Mouse (Mus musculus) erythroid progenitor cell, adult 5-6 weeks (primary cell): ENCODE measurements around the gene Col23a1. TPM values are rescaled to one million over a fixed set of nuclear protein-coding genes. Genes with fewer than 3 reads are reported as not detected.

Experiments
- ATAC-seq: replicated peaks from 2 replicates; pipeline ENCODE4 v1.8.0; 2016; ENCODE audit warnings: moderate number of reproducible peaks, mild to moderate bottlenecking, moderate TSS enrichment, inconsistent platforms; ENCODE audit not compliant: poor library complexity, low FRiP score, severe bottlenecking
- total RNA-seq, 2 experiments: library from RNA; stranded (forward) in 1 of 2; stranded (reverse) in 1 of 2; fragments of 150-400 nt in 1 of 2; fragments of 186-747, 209-891 nt in 1 of 2; gene quantifications; 2 replicates each; pipeline versions ENCODE4 v1.2.3 to v1.2.4; 2015 to 2017; ENCODE audit warnings: low replicate concordance in 2 of 2

The Col23a1 gene
- total RNA-seq (2015; ENCODE audit: low replicate concordance), result 0.72 TPM in 1 of 2 replicates, not detected in the other
- total RNA-seq (2017; ENCODE audit: low replicate concordance), result not detected in 2 replicates

DNA sequence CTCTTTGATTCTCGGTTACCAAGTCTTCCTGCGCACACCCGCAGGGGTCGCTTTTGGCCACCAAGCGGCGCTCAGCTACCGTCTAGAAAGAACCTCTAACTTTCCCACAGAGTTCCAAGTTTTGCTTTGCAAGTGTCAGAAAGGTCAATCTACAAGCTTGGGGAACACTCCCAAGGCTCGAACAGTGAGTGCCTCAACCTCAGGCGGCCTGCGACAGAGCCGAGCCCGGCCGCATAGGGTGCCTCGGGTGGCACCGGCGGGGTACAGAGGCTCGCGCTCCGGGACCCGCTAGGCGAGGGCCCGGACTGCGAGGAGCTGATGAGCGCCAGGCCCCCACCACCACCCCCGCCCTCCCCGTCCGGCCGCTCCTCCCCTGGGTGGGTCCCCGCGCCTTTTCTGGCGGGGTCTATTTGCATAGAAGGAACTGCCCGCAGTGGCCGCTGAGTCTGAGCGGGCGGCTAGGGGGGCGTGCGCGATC lies at the start of gene Col23a1:
Gene Col23a1, plus strand, starts transcription at position 357 of the 478 bp plus-strand sequence.
- ATAC-seq, result no peak

DNA sequence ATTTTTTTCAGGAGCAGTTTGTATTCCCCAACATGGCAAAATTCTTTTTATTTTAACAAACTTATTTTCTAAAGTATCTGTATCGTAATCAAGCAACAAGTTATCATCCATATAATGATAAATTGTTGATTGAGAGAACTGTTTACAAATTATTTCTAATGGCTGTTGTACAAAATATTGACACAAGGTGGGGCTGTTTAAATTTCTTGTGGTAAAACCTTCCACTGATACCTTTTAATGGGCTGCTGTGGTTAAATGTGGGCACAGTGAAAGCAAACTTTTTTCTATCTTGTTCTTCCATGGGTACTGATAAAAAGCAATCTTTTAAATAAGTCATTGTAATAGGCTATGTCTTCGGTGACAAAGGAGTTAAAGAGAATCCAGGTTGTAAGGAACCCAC lies 46.8 kb upstream of the Col23a1 start:
- ATAC-seq, result no peak

DNA sequence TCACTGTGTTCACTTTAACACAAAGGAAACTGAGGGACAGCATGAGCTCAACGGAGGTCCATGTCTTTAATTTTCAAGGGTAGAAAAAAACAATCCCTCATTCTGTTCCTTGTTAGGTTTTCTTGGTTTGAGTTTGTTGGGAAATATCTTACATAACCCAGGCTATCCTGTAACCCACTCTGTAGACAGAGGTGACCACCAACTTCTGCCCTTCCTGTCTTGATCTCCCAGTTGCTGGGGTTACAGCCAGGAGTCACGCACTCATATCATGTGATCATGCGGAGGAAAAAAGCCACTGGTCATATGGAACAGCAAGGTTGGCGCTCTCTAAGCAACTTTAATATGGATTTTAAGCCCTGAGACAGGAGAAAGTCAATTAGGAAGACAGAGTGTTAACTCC lies 32.7 kb upstream of the Col23a1 start:
- no peak for ATAC-seq

DNA sequence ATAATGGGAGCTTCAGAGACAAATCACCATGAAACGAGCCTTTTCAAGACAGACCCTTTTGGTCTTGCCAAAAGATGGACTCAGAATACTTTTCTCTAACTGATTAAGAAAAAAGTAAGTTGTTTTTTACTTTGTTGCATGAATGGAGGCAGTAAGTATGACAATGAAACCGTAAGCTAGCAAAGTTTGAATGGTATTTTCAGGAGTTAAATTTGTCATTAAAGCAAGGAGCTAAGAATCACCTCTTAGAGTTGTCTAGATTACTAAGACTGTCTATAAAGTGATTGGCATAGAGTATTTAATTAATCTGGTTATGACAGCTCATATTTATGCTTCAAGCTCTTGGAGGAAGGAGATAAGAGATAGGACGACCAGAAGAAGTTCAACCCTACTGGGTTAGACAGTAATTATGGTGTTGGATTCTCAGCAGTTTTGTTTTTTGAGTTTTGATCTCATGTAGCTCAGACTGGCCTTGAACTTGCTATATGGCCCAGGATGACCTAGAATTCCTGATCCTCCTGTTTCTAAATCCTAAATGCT lies 28.0 kb upstream of the Col23a1 start, which contains the start of gene Clk4:
Gene Clk4, plus strand, starts transcription at position 51 of the 540 bp plus-strand sequence.
- no peak for ATAC-seq

DNA sequence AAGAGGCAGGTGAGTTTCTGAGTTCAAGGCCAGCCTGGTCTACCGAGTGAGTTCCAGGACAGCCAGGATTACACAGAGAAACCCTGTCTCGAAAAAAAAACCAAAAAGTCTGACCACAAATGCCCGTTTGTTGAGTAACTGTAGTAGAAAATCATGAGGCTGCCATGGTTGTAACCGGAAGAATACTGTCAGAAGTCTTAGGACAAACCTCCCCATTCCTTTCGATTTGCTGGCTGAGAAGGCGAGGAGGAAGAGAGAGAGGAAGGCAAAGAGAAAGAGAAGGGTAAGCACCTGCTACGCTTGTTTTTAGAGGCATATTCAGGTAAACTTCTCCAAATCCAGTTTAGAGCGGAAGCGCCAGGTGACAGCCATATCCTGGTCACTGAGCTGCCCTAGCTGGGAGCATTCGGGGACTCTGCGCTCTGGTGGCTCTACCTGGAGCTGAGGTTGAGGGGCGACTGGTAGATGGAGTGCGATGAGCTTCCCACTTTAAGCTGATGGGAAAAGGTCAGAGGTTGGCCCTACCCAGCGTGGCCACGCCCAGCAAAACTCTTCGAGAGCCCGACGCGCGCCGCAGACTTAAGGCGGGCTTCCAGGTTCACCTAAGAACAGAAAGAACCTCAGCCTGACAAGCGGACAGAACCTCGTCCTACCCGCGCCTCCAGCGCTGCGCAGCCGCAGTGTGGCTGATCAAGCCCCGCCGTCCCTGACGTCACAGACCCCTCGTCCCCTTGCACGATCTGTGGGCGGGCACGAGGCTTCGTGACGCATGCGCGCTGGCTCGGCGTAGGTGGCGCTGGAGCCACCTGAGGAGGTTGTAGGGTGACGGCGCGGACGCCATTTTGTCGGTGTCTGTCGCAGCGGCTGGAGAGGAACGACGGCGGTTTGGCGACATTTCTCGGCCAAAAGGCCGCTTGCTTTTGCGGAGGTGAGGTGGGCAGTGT lies 27.1 kb upstream of the Col23a1 start, which contains the start of gene BC049762:
Gene BC049762, minus strand, starts transcription at position 705 of the 944 bp plus-strand sequence.
- ATAC-seq, result peak; percentile 93

DNA sequence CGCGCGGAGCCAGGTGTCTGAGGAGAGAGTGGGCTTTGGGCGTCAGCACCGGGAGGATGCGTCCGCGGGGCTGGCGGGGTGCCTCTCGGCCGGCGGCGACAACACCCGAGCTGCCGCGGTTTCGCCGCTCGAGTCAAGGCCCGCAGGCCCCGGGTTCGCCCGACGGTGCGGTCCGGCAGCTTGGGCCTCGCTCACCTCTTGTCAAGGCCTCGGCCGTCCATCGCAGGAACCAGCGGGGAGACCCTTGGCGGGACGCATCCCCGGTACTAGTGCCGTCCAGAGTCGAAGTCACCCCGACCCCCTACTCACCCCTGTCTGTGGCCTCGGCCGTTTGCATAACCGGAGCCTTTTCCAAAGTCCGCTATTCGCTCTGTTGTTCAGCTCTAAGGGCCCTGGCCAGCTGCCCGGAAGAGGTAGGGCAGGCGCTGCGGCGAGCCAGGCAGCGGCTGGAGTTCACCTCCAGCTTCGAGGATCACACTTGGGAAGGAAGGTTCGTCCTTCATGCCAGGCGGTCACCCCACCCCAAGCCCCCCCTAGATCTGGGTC lies 26.4 kb upstream of the Col23a1 start:
- peak; percentile 32 for ATAC-seq

DNA sequence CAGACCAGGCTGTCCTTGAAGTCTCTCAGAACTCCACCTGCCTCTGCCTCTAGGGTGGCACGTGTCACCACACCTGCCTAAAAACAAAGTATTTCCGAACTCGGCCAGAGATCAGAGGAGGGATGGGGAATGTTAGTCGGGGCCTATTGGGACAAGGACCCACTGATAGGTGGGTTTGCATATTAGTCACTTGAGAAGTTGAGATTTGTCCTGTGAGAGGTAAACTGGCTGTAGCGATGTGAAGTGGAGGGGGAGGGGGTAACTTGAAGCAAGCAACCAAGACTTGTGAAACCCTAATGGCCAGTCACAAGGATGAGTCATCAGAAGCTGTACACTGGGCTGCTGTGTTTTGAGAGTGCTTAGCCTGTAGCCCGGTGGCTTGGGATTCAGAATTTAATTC lies 25.4 kb upstream of the Col23a1 start:
- ATAC-seq, result peak; percentile 44; the same call in 1 of the 2 replicates

DNA sequence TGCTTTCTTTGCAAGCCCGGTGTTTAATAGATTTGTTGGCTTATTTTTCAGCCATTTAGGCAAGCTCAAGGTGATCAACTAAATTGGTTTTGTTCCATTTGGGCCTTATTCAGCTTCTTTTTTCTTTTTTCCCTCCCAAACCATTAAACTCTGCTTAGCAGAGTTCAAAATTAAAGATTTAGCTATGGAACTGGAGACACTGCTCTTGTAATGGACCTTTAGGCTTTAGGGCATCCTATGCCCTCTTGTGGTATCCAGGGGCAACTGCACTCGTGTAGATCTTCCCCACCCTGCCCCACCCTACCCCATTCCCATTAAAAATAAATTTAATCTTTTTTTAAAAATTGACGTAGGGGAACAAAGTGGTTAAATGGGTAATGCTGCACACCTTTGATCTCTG lies 24.4 kb upstream of the Col23a1 start:
- ATAC-seq, result no peak

DNA sequence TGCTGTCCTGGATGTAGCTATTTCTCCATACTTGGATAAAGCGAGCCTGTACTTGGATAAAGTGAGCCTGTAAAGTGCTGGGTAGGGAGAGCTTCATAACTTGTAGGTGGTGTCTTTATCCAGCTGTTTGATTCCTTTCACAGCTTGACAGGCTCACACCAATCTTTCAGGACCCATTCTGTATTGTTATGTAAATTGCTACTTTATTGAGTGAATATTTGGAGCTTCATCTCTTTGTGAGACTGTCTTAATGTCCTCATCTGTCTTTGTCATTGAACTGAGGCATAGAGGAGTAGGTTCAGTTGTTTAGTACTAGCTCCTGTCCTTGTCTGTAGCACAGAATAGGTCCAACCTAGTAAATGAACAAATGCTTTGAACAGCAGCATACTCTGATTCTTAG lies 15.3 kb upstream of the Col23a1 start:
- ATAC-seq, result no peak

DNA sequence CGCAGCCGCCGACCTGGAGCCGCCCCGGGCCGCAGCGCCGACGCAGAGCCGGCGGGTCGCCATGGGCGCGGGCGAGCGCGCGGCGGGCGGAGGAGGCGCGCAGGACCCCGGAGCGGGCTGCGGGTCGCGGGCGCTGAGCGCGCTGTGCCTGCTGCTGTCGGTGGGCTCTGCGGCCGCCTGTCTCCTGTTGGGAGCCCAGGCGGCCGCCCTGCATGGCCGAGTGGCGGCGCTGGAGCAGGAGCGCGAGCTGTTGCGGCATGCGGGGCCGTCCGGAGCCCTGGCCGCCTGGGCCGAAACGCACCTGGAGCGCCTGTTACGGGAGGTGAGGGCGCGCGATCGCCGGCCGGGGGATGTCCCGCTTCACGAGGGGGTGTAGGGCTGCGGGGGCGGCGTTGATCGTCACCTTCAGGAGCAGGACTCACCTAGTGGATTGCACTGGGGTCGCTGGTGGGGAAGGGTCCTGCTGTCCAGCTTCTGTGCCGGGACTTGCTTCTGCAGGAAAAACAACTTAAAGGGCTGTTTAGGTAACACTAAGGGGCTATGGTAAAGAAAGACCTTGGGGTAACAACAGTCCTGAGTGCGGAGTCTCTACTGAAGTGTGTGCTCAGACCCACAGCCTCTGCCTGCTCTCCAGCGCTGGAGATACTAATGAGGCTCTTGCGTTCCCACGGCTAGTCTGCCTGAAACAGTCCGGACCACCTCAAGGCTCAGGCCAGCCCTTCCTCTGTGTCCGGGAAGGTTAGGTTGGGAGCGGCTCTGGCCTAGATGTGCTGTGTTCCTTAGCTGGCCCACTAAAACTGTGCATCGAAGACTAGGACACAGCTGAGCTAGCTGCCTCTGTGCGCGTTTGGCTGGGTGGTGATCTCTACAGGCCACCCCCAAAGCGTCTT lies 591 bp downstream of the Col23a1 start:
- ATAC-seq, result no peak

DNA sequence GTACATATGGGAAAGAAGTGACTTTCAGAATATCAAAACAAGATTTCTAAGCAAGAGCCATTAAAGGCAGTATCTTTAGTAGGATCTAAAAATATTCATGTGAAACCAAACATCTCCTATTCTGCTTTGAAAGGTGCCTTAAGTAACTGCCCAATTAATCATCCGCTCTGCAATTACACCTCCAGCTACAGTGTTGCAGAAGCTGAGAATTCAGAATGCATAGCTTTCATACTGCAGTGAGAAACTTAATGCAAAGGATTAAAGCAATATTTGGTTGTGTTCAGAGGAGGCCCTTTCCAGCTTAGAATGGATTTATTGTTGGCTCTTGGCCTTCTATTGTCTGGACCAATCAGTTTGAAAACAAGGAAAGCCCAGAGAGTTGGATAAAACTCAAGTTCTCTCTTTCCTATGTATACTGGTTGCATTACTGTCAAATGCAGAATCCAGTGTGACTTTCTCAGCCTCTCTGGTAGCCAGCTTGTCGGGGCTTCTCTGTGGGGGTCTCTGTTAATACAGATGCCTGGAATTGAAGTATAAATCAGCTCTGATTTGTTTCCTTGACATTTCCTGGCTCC lies 4.3 kb downstream of the Col23a1 start:
- ATAC-seq, result no peak

DNA sequence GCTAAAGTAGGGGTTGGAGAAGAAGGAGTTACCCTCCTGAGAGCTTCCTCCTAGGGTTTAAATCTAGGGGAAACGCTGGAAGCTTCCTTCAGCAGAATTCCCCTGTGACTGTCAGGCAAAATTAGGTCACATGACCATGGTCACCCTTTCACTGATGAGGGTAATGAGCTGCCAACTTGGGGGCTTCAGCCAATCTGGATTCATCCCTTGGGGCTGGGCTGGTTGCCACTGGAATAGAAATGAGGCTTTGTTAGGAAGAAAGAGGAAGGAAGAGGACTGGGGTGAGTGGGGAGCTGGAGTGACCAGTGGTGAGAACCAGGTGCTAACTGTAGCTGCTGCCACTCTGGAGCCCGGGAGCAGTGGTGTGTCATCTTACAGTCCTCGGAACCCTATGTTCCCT lies 6.0 kb downstream of the Col23a1 start:
- no peak for ATAC-seq

DNA sequence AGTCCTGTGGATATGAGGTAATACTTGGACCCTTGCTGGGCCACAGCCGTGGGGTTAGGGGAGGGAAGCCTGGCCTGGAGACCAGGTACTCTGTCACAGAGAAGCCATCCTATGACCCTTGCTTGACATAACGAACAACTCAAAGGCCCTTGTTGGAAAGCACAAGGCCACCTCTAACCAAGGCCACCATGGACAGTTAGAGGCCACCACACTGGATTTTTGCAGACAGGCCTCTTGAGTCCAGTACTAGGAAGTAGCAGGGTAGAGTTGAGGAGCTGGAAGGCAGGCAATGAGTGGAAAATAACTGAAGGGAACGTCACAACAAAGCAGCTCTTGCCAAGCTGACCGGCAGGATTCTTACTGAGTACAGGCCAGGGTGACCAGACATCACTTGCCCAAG lies 9.0 kb downstream of the Col23a1 start:
- ATAC-seq, result no peak

DNA sequence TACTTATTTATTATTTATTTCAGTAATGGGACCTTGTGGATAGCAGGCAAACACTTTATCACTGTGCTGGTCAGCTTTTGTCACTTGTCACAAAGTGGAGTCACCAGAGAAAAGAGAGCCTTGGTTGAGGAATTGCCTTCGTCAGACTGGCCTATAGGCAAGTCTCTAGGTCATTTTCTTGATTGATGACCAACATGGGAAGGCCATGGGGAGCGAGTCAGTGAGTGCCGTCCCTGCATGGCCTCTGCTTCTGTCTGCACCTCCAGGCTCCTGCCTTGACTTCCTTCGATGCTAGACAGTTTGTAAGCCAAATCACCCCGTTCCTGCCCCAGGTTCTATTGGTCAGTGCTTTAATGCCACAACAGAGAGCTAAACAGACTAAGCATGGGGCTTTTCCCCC lies 12.7 kb downstream of the Col23a1 start:
- no peak for ATAC-seq

DNA sequence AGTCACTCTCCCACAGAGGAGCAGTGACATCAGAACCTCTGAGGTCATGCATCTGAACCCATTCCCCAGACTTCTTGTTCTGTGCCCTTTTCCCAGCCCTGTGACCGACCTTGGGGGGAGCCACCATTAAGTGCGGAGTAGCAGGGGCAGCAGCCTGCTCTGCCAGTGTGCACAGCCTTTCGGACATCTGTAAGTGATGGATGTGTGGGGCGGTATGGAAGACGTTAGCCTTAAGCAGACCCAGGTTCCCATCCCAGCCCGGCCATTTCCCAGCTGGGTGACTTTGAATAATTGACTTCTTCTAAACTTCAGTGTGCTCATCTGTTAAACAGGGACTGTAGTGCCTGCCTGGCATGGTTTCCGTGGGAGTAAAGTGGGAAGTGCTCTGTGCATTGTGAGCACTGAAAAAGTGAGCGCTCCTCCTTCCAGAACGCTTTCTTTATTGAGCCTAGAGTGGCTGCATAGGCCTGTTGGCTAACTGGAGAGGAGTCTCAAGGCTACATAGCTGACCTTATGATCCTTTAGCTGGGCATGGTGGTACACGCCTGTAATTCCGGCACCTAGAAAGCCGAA lies 14.3 kb downstream of the Col23a1 start:
- ATAC-seq, result no peak

DNA sequence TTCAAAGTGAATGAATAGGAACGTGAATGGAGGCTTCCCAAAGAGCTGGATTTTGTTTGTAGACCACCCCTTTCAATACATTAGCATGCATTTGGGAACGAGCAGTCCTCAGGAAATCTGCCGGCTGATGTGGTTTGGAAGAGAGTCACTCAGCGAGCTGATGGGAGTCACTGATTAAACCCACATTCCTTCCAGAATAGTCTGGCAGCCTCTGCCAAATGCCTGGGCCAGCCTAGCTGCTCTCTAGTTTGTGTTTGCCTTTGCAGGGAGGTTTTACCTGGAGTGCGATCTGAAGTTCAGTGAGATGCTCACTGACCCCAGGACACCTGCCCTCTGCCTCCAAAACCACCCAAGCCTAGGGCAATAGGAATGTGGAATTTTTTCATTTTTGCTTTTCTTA lies 18.6 kb downstream of the Col23a1 start:
- ATAC-seq, result no peak

DNA sequence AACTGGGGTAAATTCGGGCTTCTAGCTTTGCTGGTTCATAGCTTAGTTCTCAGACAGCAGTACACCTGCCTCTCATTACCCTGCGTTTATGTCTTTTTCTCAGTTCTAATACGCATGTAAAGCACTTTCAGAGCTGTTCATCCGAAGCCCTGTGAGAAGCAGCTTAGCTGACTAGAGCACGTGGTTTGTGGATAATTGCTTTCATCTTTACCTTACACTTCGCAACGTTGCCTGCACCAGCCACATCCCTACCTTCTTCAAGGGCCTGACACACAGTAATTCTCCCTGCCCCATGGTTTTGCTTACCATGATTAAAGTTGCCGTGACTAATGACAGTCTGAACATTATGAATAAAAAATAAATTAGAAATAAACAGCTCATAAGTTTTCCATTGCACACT lies 22.1 kb downstream of the Col23a1 start:
- no peak for ATAC-seq

DNA sequence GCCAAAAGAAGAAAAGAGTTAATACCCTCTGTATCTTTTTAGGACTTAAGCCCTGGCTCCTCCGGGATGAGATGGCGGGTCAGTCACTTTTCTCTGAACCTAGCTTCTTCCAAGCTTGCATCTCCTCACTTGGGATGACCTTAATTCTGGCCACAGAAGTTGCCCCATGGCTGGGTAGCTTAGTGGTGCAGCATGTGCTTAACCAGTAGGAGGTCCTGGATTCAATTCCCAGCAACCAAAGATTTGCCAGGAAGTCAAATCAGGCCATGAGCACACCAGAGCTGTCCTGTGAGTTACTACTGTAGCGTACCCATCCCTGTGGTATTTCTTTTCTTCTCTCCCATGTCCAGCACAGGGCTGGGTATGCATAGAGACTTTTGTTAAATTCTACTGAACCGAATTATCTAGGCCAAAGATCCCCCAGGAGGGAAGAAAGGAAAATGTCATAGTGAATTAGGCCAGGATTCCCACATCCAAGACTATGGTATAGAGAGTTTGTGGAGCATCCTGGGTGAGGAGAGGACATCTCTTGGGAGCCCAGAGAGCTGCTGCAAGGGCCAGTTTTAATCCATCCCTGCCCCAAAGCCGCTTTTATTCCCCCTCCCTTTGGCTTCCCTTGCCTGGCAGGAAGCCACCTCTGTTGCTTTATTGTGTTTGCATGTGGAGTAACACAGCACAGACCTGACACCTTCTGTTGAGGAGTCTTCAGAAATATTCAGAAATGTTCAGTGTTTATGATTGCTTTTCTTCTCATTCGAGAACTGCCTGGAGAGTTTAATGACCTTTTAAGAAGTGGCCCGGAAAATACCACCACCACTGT lies 26.5 kb downstream of the Col23a1 start:
- ATAC-seq, result no peak
